Mouse (Mus musculus) heart, embryonic 16.5 days (tissue): ENCODE results near the gene Nup37. TPM values are rescaled to one million over a fixed set of nuclear protein-coding genes. Genes with fewer than 3 reads are reported as not detected.

ENCODE experiments used
- ATAC-seq: fragments of 200-750 bp; cut with Nextera tagmentation; replicated peaks from 2 replicates; pipeline ENCODE4 v1.8.0; 2017; ENCODE audit warnings: moderate number of reproducible peaks; ENCODE audit not compliant: insufficient read depth, low FRiP score; ENCODE audit errors: extremely low read depth
- H3K27ac ChIP-seq: fragments of 300-500 bp; sonication (generic); 2 replicates; pipeline ENCODE4 v1.5.1; 2014; ENCODE audit warnings: mild to moderate bottlenecking, low read length, control low read depth, moderate library complexity
- H3K27me3 ChIP-seq: fragments of 300-500 bp; sonication (generic); 2 replicates; pipeline ENCODE4 v1.6.1; 2014; ENCODE audit warnings: low read length, mixed read lengths; ENCODE audit not compliant: control insufficient read depth, insufficient read depth
- H3K36me3 ChIP-seq: fragments of 300-500 bp; sonication (generic); 2 replicates; pipeline ENCODE4 v1.6.1; 2014; ENCODE audit not compliant: control insufficient read depth, insufficient read depth
- H3K4me1 ChIP-seq: fragments of 300-500 bp; sonication (generic); 2 replicates; pipeline ENCODE4 v1.6.1; 2014; ENCODE audit warnings: low read length, mixed read lengths; ENCODE audit not compliant: control insufficient read depth, insufficient read depth
- H3K4me2 ChIP-seq: fragments of 300-500 bp; sonication (generic); 2 replicates; pipeline ENCODE4 v1.6.1; 2014; ENCODE audit warnings: low read depth, mild to moderate bottlenecking, control low read depth, low read length
- H3K4me3 ChIP-seq: fragments of 300-500 bp; sonication (generic); 2 replicates; pipeline ENCODE4 v1.5.1; 2014; ENCODE audit warnings: mild to moderate bottlenecking, control low read depth, low read length
- H3K9ac ChIP-seq: fragments of 300-500 bp; sonication (generic); 2 replicates; pipeline ENCODE4 v1.6.1; 2014; ENCODE audit warnings: low read length, control low read depth
- H3K9me3 ChIP-seq: fragments of 300-500 bp; sonication (generic); replicated peaks from 2 replicates; pipeline ENCODE4 v1.6.1; 2016; ENCODE audit warnings: low read length; ENCODE audit not compliant: control insufficient read depth
- WGBS: fragments of 180-500 bp; shearing (Covaris S2); extraction: QIAGEN DNeasy Blood & Tissue Kit; methylation state at CpG from one replicate; pipeline ENCODE4 v1.1.7; 2014; 5-methylcytosine and 5-hydroxymethylcytosine counted together
- polyA plus RNA-seq: library from polyadenylated mRNA; unstranded; fragments of >200 nt; fragmentation: Nextera tagmentation; extraction: Ambion mirVana; gene quantifications from 2 replicates; pipeline ENCODE4 v1.2.1, GENCODE M21; 2015

Nup37 gene
- polyA plus RNA-seq, result 33.5 and 37.0 TPM in 2 replicates

DNA sequence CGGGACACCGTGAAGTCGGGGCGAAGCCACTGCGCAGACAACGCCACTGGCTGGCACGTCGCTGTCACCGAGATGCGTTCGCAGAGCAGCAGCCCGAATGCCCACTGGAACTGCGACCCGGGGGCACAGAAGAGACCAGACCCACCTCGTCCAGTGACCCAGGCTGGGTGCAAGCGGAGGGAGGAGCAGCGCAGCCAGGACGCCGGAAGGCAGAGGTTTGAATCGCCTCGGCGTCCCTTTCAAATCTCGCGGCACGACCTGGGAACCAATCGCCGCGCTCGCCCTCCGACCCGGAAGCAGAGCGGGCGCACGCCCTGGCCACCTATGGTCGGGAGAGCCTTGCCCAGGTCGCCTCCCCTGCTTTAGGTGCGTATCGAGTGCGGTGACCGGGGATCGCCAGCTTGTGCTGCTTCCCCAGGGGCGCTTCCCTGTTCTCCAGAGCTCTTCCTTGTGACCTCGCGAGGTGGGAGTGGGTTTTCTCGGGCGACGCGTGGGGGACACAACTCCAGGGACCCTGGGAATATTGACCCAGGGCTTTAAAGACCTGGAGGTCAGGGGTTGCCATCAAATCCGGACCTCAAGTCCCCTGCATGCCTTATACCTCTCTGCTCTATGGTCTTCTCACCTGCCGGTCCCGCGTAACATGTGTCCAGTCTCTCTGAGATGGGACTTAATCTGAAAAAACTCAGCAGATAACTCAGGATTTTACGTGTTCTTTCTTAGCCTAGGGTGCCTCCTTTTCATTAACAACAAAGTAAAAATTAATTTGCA is at the start of gene Nup37, which contains the start of gene Parpbp:
Gene Nup37 (plus strand): TSS at position 286 of the 771 bp plus-strand sequence.
Gene Parpbp (minus strand): TSS at position 235 of the 771 bp plus-strand sequence.
- WGBS, result under 1% methylated on average over 53 of the region's 53 CpGs
- peak; percentile 98 for ATAC-seq
- Histone ChIP-seq H3K27me3 (no peaks in the 10 kb centered on the region), H3K9ac (peak within 1 kb of the TSS; percentile 76), H3K4me2 (peak within 1 kb of the TSS; percentile 83), H3K27ac (peak within 1 kb of the TSS; percentile 19; the same call in 1 of the 2 replicates), H3K4me1 (peaks cover 14% of the 10 kb centered on the region), H3K36me3 (peaks cover 13% of the 10 kb centered on the region), H3K9me3 (no peaks in the 10 kb centered on the region), H3K4me3 (peak within 1 kb of the TSS; percentile 68)

DNA sequence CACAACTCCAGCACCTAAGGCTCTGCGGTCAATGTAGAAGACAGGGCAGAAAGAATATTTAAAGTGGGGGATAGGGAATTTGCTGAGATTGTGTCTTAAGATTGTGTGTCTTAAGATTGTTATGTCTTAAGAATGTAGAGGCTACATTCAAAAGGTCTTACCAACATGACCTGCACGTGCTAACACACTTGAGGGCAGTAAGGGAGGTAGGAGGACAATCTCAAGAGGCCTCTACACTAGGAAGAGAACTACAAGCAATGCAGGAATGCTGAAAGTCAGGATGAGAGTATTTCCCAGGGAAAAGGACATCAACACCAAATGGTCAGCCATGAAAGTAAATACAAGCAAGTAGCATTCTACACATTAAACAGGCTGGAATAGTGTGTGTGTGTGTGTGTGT is 40.6 kb upstream of the Nup37 start:
- Histone ChIP-seq H3K4me2 (no peak overlapping the region), H3K4me3 (no peak overlapping the region), H3K27ac (no peak overlapping the region), H3K9me3 (no peaks in the 10 kb centered on the region), H3K27me3 (no peaks in the 10 kb centered on the region), H3K9ac (no peak overlapping the region), H3K4me1 (no peaks in the 10 kb centered on the region), H3K36me3 (no peaks in the 10 kb centered on the region)
- no peak for ATAC-seq
- WGBS, result 82% methylated on average over 2 of the region's 2 CpGs

DNA sequence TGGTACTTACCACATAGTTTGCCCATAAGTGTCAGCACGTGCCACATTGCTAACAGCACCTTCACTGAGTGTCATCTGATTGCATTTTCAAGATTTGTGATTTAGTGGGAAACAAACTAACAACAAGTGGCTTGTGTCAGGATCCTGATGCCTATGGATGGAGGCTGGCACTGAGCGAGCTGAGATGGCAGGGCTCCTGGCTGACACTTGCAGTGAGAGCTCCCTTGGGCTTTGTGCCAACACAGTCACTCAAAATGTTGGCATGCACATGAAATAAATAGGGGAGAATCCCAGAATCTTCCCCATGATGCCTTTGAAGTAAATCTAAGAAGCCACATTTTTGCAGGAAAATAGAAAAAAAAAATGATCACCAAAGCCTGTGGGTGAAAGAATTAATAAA is 33.5 kb upstream of the Nup37 start:
- 81% methylated on average over 2 of the region's 2 CpGs for WGBS
- no peak for ATAC-seq
- no peak overlapping the region for H3K9ac ChIP-seq

DNA sequence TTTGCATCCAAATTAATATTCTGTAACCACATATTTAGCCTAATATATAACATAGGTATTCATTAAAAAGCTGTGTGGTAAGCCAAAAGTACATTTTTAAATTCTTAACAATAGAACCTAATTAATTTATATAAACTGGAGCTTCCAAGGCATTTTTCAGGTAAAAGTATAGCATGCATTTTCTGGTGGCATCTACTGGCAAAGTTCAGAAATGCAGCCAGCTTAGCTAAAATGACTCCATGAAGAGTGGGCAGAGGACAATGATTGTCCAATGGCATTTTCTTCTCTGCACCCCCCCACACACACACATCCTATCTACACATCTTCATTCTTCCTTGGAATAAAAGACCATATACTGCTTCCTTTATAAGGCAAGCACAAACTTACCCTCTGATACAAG is 27.1 kb upstream of the Nup37 start:
- Histone ChIP-seq H3K4me2 (no peak overlapping the region), H3K4me3 (no peak overlapping the region), H3K36me3 (0 out of 2 replicates have a peak, but pooled peaks cover 2% of the 10 kb centered on the region), H3K9ac (no peak overlapping the region), H3K9me3 (no peaks in the 10 kb centered on the region), H3K27me3 (no peaks in the 10 kb centered on the region), H3K27ac (no peak overlapping the region), H3K4me1 (no peaks in the 10 kb centered on the region)
- no peak for ATAC-seq

More for the DNA sequence above, 33.5 kb upstream of the Nup37 start:
- no peaks in the 10 kb centered on the region for H3K4me1 ChIP-seq
- H3K9me3 ChIP-seq, result no peaks in the 10 kb centered on the region
- no peak overlapping the region for H3K4me3 ChIP-seq
- H3K36me3 ChIP-seq, result peaks cover 5% of the 10 kb centered on the region; the same call in 1 of the 2 replicates
- H3K27me3 ChIP-seq, result no peaks in the 10 kb centered on the region
- H3K4me2 ChIP-seq, result no peak overlapping the region
- H3K27ac ChIP-seq, result no peak overlapping the region

DNA sequence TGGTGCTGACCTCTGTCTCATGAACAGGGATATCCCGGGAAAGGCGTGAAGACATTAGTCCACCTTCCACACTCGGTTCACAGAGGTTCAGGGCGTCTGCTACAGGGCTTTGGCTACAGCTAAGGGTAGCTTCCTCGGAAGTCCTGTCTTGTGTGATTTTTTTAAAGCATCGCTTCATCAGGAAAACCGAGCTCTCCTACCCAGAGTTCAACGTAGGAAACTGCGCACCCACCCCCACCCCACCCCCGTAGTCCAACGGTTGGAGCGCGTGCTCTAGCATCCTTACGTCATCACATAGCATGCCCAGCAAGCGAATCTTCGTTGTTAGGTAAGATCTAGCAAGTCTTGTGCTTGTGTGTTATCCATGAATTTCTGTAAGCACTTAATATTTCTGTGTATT is 11.2 kb upstream of the Nup37 start:
- Histone ChIP-seq H3K27me3 (no peaks in the 10 kb centered on the region), H3K4me2 (no peak overlapping the region), H3K9me3 (no peaks in the 10 kb centered on the region), H3K9ac (no peak overlapping the region), H3K36me3 (peaks cover 4% of the 10 kb centered on the region), H3K4me1 (no peaks in the 10 kb centered on the region), H3K27ac (no peak overlapping the region), H3K4me3 (no peak overlapping the region)
- 95% methylated on average over 16 of the region's 16 CpGs for WGBS
- no peak for ATAC-seq

DNA sequence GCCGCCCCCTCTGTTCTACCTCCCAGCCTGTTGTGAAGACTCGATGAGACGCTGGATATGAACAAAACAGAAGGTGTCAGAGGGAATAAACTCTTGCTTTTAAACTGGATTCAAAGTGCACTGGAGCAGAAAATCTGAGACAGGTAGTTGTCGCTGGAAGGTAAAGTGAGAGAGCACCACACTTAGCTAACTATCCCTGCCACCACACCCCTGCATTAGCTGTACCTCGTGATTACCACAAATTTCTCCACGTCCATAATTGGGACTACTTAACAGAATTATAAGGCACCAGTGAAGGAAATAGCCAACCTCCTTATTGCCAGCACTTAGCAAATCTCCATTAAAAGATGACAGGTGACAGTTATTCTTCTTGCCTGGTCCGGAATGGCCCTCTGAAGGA is 605 bp upstream of the Nup37 start:
- no peaks in the 10 kb centered on the region for H3K27me3 ChIP-seq
- peak overlapping the region; percentile 19; the same call in 1 of the 2 replicates for H3K27ac ChIP-seq
- H3K4me3 ChIP-seq, result peak overlapping the region; percentile 68
- 19% methylated on average over 7 of the region's 7 CpGs for WGBS
- H3K4me1 ChIP-seq, result peaks cover 14% of the 10 kb centered on the region
- H3K9me3 ChIP-seq, result no peaks in the 10 kb centered on the region
- peaks cover 13% of the 10 kb centered on the region for H3K36me3 ChIP-seq
- H3K4me2 ChIP-seq, result peak overlapping the region; percentile 83
- peak overlapping the region; percentile 76 for H3K9ac ChIP-seq
- ATAC-seq, result no peak

DNA sequence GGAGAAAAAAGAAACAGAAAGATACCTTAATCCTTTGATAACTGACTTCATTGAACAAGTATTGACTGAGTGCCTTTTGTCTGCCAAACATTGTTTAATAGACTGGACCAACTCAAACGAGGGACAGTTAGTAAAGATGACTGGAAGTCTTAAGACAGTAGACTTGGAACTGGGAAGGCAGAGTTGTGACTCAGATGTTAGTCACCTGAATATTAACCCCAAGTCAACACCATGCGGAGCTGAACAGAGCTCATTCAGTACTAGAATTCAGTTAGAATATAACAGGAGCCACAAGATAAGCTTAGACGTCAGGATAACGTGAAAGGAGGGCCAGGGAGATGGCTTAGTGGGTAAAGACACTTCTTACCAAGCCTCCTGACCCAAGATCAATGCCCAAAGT is 3.6 kb downstream of the Nup37 start:
- no peak overlapping the region for H3K27ac ChIP-seq
- ATAC-seq, result no peak
- WGBS, result 84% methylated on average over 4 of the region's 4 CpGs
- no peak overlapping the region for H3K4me3 ChIP-seq
- no peak overlapping the region for H3K9ac ChIP-seq
- H3K27me3 ChIP-seq, result no peaks in the 10 kb centered on the region
- no peaks in the 10 kb centered on the region for H3K9me3 ChIP-seq
- H3K4me1 ChIP-seq, result peaks cover 13% of the 10 kb centered on the region
- peaks cover 32% of the 10 kb centered on the region for H3K36me3 ChIP-seq
- H3K4me2 ChIP-seq, result no peak overlapping the region

DNA sequence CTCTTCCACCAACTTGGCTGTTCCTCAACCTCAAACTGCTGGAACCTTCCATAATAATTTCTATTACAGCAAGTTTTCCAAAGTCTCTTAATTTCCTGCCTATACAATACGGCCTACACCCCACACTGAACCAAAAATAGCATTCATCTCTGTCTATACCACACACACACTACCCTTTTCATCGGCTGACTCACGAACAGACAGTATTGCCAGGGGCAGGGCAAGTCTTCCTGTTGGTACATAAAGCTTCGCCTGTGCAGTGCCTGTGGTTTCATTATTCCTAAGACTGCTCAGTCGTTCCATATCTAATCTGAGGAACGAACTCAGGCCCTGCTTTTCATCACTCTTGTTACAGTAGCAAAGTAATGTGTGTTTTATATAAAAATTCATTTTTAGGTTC is 4.9 kb downstream of the Nup37 start:
- Histone ChIP-seq H3K4me1 (peaks cover 3% of the 10 kb centered on the region), H3K36me3 (peaks cover 32% of the 10 kb centered on the region), H3K27ac (no peak overlapping the region), H3K4me2 (no peak overlapping the region), H3K9ac (no peak overlapping the region), H3K4me3 (no peak overlapping the region), H3K9me3 (no peaks in the 10 kb centered on the region), H3K27me3 (no peaks in the 10 kb centered on the region)
- ATAC-seq, result no peak
- WGBS, result 76% methylated on average over 6 of the region's 6 CpGs

DNA sequence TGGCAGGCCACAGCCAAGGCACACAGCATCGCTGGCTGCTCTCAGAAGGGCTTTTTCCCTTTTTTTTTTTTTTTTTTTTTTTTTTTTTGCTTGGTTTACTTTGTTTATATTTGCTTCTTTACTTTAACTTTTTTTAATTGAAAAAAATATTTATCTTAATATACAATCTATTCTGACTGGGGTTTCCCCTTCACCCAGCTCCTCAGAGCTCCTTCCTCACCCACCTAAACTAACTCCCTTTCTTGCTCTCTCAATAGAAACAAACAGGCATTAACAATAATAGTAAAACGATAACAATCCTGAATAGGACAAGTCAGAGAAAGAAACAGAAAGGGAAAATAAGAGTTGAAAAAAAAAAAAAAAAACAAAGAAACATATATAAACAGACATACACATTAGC is 15.3 kb downstream of the Nup37 start:
- Histone ChIP-seq H3K9ac (no peak overlapping the region), H3K4me3 (no peak overlapping the region), H3K4me2 (no peak overlapping the region), H3K27me3 (no peaks in the 10 kb centered on the region), H3K27ac (no peak overlapping the region), H3K4me1 (no peaks in the 10 kb centered on the region), H3K9me3 (no peaks in the 10 kb centered on the region), H3K36me3 (peaks cover 29% of the 10 kb centered on the region)
- 88% methylated on average over 2 of the region's 2 CpGs for WGBS
- no peak for ATAC-seq
